Mouse (Mus musculus) adrenal gland, adult 8-10 months (tissue): ENCODE data around the gene Rarg. TPM values are rescaled to one million over a fixed set of nuclear protein-coding genes. Genes with fewer than 3 reads are reported as not detected.

Experiments
- DNase-seq: peaks from one replicate; pipeline ENCODE4 v3.0.0; 2022
- total RNA-seq, 4 experiments: library from RNA; stranded (reverse); gene quantifications; 2 replicates each; pipeline ENCODE4 v1.2.4; 2022

Gene Rarg
- 10 to 100 TPM; 19.9 to 43.0 (median 34.4) TPM for total RNA-seq

- no peak for DNase-seq
Measured at GRCm38 (mm10) chr15:102257202-102258075, at the start of gene Rarg. TSS of gene Rarg (minus strand) at chr15:102257517.

- DNase-seq = no peak
Measured at GRCm38 (mm10) chr15:102302542-102302941, 45.2 kb upstream of the Rarg start.

DNA sequence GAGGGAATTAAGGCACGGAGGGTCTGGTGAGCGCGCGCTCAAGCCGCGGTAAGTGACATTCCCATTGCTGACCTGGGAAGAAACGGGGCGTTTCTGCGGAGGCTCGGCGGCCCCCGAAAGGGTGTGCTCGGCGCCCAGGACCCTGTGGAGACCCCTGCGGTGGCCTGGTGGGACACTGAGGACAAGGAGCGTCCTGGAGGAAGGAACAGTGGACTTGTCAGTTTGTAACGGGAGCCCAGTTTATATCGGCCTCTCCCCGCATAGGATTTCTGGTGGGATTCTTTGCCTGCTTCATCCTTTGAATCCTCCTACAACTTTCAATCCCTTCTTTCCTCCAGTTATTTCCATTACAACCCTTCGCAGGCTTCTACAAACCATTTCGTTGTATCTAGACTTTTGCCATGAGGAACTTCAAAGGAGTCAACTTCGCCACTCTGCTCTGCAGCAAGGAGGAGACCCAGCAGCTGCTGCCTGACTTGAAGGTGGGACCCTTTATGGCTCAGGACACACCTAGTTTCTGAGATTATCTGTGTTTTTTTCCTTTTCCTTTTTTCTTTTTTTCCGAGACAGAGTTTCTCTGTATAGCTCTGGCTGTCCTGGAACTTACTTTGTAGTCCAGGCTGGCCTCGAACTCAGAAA, 39.2 kb upstream of the Rarg start:
- DNase-seq = no peak

DNA sequence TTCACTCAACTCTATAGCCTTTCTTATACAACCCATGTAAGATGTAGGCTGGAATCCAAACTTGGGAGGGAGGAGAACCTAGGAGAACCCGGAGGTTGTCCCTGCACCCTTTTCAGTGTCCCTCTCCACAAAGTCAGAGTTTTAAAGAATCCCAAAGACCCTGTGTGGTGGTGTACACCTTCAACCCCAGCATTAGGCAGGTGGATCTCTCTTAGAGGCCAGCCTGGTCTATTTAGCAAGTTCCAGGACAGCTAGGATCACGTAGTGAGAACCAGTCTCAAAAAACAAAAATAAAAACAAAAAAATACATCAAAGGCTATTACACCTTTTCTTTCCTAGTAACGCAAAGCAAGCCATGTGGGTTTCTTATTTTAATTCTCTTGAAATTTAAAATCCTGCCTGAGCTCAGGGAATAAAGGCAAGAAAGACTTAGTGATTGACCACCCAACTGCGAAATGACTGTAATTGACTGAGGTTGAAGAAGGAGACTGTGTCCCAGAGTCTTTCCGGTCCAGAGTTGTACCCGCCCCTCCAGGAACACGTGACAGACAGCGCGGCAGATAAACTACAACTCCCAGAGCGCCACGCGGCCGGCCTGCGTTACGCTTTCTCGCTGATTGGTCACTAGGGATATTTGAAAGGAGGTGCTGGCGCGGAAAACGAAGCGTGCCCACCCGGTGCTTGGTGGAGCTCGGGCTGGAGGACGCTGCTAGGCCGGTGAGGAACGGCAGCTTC, 38.5 kb upstream of the Rarg start, which contains the start of gene Espl1:
Gene Espl1, plus strand, starts transcription at position 634 of the 735 bp plus-strand sequence.
- DNase-seq = peak; percentile 90

DNA sequence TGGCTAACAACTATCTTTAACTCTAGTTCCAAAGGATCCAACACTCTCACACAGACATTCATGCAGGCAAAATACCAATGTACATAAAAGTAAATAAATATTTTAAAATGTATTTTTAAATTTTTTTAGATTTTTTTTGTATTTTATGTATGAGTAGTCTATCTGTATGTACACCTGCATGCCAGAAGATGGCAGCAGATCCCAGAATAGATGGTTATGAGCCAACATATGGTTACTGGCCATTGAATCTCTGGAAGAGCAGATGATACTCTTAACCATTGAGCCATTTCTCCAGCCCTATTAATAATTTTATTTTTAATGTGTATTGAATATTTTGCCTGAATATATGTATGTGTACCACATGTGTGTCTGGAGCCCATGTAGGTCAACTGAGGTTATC, 30.1 kb upstream of the Rarg start:
- no peak for DNase-seq

GRCm38 (mm10) chr15:102283648-102284047, 26.3 kb upstream of the Rarg start:
- DNase-seq = no peak

DNA sequence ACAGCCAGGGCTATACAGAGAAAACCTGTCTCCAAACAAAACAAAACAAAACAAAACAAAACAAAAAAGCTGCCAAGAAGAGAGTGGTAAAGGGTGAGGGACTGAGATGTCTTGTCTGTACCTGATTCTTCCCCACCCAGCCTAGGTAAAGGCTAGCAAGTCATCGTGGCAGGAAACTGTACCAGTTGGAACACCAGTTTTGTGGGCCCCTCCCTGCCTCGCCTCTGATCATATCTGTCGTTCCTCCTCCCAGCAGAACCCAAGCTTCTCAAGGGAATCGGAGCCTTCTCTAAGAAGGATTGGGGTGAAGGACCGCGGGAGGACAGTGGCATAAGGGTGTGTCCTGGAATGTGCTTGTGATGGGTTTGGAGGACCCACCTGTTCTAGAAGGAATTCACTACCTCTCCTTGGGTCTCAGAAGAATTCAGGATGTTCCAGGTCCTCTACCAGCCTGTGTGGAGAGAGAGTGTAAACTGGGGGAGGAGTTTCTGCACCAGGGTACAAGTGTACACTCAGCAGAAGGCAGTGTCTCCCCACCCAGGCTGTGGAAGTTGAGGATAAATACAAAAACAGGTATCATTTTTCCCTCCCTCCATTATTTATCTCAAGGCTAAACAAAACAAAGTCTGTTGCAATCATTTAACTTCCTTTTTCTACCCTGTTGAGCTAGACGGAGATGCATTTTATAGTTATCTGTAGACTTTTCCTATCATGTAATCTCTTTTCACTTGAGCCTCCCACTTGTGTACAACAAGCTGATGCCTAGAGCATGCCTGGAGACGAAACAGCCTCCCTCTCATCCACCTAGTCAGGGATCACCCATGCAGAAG, 25.4 kb upstream of the Rarg start:
- DNase-seq = no peak

DNA sequence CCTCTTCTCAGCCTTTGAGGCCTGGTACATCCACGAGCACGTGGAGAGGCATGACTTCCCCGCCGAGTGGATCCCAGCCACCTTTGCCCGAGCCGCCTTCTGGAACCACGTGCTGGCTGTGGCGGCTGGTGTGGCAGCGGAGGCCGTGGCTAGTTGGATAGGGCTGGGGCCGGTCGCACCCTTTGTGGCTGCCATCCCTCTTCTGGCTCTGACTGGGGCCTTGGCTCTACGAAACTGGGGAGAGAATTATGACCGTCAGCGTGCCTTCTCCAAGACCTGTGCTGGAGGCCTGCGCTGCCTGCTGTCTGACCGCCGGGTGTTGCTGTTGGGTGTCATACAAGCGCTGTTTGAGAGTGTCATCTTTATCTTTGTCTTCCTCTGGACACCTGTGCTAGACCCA, 23.3 kb upstream of the Rarg start:
- no peak for DNase-seq

DNA sequence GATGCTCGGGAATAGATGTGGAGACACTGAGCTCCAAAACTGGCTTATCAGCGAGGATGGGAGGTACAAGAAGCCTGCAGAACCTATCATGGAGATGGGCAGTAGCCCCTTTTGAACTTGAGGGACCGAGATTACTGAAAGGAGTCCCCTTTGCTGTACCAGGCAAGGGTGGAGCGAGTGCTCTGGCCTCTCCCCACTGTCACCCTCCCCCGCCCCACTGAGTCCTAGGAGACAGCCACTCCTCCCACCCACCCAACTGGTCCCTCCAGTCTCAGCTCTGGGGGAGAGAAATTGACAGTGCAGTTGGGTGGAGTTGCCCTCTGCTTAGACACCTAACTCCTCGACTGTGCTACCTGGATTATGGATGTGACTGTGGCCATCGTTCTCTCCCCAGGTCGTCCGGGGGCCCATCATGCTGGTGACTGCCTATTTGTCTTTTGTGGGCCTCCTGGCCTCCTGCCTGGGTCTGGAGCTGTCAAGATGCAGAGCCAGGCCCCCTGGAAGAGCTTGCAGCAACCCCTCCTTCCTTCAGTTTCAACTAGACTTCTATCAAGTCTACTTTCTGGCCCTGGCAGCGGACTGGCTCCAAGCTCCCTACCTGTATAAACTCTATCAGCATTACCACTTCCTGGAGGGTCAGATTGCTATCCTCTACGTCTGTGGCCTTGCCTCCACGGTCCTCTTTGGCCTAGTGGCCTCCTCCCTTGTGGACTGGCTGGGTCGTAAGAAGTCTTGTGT, 22.6 kb upstream of the Rarg start:
- DNase-seq = no peak

DNA sequence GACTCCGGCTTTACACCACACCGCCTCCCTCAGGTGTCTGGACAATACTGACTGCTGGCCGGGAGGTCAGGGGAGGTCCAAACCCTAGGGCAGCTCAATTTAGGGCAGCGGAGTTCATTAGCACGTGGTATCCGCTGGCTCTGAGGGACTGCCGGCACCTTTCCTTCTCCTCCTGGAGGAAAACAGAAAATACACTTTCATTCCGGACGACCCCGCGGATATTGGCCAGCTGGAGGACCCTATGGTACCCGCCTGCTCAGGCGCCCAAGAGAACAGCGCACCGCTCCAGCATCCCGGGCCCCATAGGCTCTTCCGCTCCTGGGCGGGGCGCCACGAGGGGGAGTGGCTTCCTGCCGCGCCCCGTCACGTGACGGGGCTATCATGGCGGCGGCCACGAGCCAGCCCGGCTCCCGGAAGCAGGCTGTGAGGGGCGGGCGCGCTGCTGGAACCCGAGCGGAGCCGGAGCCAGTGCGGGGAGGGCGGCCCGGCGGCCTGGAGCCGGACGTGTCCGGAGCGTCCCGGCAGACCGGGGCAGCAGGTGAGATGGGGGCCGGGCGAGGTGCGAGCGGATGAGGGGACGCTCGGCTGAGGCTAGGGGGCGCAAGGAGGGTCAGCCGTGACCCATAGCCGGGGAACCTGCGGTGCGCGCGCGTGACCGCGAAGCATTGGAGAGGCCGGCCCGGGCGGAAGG, 21.9 kb upstream of the Rarg start, which contains the start of gene Mfsd5:
Gene Mfsd5, plus strand, starts transcription at position 363 of the 691 bp plus-strand sequence.
- peak; percentile 64 for DNase-seq

DNA sequence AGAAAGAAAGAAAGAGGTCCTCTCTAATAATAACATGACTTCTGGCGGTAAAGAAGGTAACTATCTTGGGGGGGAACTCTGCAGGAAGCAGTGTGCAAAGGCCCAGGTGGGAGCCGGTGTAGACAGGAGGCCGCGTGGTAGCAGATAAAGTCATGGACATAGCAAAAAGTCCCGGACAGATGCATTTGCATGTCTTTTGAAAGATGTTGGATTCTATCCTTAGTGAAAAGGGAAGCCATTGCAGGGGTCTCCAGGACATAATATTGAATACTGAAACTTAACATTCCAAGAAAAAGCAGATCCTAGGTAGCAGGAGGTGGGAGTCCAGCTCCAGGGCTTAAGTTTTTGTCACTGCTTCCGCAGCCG, 21.4 kb upstream of the Rarg start:
- DNase-seq = no peak

DNA sequence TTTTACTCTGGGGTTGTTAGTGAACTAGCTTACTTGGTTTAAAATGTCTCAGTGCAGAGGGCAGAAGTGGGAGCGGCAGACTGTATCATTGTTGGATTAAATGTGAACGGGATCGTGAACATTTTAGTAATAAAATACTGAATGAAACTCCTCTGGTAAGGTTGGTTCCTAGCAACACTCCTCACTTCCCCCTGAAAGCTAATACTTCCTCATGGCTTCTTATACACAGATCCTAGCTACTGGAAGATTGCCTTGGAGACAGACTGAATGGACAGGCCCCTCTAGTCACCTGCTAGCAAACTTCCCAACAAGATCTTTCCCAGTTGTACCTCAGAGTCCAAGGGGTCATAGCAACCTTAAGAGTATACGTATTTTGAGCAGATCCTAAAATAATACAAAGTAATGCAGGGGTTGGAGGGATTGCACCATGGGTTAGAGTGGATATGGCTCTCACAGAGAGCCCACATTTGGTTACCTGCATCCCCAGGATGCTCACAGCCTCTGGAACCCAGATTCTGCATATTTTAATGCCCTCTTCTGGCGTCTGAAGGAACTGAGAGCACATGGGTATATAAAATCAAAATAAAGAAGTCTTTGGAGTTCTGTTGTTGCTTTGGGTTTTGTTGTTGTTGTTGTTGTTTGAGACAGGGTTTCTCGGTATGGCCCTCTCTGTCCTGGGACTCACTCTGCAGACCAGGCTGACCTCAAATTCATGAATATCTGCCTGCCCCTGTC, 16.8 kb upstream of the Rarg start:
- DNase-seq = no peak

DNA sequence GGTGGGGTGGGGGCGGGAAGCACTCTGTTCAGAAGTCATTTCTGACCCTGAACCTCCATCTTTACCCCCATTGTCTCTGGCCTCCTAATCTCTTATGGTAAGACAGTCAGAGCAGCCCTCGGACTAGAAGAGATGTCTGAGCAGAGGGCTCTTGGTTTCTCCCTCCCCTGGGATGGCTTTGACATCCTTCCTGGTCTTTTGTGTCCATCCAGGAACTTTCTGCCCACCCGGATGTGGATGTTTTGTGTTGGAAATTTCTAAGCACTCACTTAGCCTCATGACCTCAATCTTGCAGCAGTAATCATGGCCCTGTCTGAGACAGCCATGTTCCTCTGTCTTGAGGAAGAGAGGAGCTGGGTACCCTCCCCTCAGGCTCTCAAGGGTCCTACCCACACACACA, 14.1 kb upstream of the Rarg start:
- DNase-seq = no peak

- DNase-seq = no peak
Measured at GRCm38 (mm10) chr15:102270274-102270960, 13.1 kb upstream of the Rarg start, which contains the start of gene Gm9918. TSS of gene Gm9918 (plus strand) at chr15:102270563.

- DNase-seq = no peak
Measured at GRCm38 (mm10) chr15:102265548-102265947, 8.2 kb upstream of the Rarg start.

DNA sequence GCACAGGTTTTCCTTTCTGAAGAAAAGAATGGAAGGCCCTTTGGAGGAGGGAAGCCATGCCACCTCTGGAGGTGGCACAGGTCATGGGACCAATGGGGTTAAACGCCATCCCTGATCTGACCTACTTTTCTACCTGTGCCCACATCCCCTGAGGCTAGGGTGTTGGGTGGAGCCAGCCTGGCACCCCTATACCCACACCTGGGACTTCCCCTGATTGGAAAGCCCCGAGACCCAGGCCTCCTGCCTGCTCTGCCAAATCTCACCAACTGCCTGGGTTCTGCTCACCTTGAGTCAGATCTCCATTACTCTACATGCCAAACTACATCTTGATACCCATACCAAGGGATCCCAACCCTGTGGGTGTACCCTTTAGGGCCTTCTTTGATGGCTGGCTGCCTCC, 5.7 kb upstream of the Rarg start:
- no peak for DNase-seq

GRCm38 (mm10) chr15:102262582-102262981, 5.3 kb upstream of the Rarg start:
- DNase-seq = no peak

DNA sequence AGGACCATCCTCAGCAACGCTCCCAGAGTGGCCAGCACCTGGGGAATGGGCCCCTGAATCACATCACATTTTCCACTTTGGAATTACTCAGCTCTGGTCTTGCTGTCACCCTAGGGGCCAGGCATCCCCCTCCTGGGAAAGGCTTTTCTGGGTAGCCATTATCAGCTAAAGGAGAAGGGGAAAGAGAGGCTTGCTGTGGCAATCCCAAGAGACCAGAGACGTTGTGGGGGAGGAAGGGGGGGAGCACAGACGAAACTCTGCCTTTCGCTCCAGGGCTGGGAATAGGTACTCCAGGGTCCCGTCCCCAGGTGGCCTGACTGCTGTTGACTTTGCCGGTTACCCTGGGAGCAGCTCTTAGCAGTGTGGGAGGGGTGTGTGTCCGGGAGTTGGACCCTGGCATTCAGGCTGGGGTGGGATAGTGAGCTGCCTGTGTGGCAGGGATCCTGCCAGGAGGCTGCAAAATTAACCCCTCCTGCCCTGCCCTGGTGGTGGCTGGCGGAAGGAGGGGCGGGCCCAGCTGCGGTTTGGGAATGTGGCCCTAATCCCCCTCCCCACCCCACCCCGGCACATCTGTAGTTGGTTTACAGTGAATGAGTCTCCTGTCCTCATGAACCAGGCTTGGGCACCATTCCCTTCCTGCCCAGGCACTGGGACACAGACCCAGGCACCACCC, 1.4 kb upstream of the Rarg start:
- no peak for DNase-seq

DNA sequence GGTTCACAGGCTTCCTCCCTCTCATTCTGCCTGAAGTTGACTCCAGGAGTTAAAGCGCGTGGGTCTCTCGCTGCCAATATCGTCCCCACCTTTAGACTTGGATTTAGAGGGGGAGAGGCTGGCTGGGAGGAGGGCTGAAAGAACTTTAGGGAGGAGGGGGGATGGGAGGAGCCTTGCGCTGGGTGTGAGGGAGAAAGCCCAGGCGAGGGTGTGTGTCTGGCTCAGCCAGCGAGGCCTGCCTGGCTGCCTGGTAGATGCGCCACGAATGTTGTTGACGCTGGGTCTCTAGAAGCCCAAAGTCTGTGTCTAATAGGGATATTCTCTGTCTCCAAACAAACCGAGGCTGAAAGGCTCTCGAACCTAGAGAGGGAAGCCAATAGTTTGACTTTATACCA, 756 bp upstream of the Rarg start:
- DNase-seq = no peak
